Mouse (Mus musculus) kidney, adult 2 months (tissue): ENCODE measurements around the gene Akr1c14. TPM values are rescaled to one million over a fixed set of nuclear protein-coding genes. Genes with fewer than 3 reads are reported as not detected.
"Not testable (repeated sequence)": the region's sequence is repeated elsewhere in the genome, so short reads cannot be mapped to it uniquely, and the experiment has no call there.

Experiments
- DNase-seq: peaks from one replicate; pipeline ENCODE4 v3.0.0; 2021
- H3K27ac ChIP-seq: fragments of 200-500 bp; 2 replicates; pipeline ENCODE4 v1.5.1; 2012; ENCODE audit warnings: low read depth, low read length, control low read depth, inconsistent platforms; ENCODE audit not compliant: insufficient read depth
- H3K27me3 ChIP-seq: fragments of 200-500 bp; replicated peaks from 2 replicates; pipeline ENCODE4 v1.6.1; 2012; ENCODE audit warnings: mild to moderate bottlenecking, moderate library complexity, low read length, inconsistent platforms; ENCODE audit not compliant: control insufficient read depth, insufficient read depth
- H3K36me3 ChIP-seq: fragments of 200-500 bp; 2 replicates; pipeline ENCODE4 v1.6.1; 2012; ENCODE audit warnings: mild to moderate bottlenecking, moderate library complexity, low read length, inconsistent platforms; ENCODE audit not compliant: control insufficient read depth, insufficient read depth
- H3K4me1 ChIP-seq: fragments of 200-500 bp; 2 replicates; pipeline ENCODE4 v1.6.1; 2011; ENCODE audit warnings: low read length; ENCODE audit not compliant: control insufficient read depth, insufficient read depth
- H3K4me3 ChIP-seq: fragments of 200-500 bp; 2 replicates; pipeline ENCODE4 v1.5.1; 2011; ENCODE audit warnings: mild to moderate bottlenecking, low read depth, low read length, control low read depth; ENCODE audit not compliant: insufficient read depth
- CTCF ChIP-seq: fragments of 200-500 bp; conservative IDR thresholded peaks from 2 replicates; pipeline ENCODE4 v1.5.1; 2011; ENCODE audit warnings: low read depth, mild to moderate bottlenecking, control low read depth, low read length, moderate library complexity, mixed read lengths; ENCODE audit not compliant: insufficient read depth, insufficient read length
- POLR2A ChIP-seq: fragments of 200-500 bp; IDR thresholded peaks from one replicate; pipeline ENCODE4 v1.6.1; 2011; ENCODE audit warnings: low read depth, low read length, control low read depth
- WGBS: fragments of 180-500 bp; shearing (Covaris S2); methylation state at CpG from one replicate; pipeline ENCODE4 v1.1.7; 2018; 5-methylcytosine and 5-hydroxymethylcytosine counted together
- polyA plus RNA-seq: library from polyadenylated mRNA; depleted of rRNA; stranded (reverse); fragments of >200 nt; gene quantifications from 2 replicates; pipeline ENCODE4 v1.2.3, GENCODE M21; 2012

The Akr1c14 gene
- polyA plus RNA-seq, 1 experiment, result 11.4 TPM

DNA sequence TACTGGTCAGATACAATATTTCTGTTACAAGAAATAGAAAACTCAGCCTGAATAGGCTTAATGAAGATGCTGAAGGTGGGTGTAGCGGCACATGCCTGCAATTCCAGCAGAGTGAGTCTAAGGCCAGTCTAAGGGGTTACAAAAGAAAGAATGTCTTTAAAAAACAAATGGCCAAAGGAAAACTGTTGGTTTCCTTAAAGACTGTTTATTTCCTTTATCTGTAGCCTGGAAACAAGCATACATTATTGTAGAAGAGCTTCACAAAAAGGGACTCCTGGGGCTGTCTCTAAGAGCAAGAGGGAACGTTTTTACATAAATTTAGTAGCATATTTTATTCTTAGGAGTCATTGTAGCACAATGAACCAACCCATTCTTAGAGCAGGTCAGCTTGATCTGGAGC, 2.0 kb upstream of the Akr1c14 start:
- Histone ChIP-seq H3K4me1 (peaks cover 6% of the 10 kb centered on the region; the same call in 1 of the 2 replicates), H3K36me3 (no peaks in the 10 kb centered on the region), H3K27ac (no peak overlapping the region), H3K4me3 (no peak overlapping the region), H3K27me3 (no peaks in the 10 kb centered on the region)
- TF ChIP-seq CTCF, result no peak
- TF ChIP-seq POLR2A, result no peak
- no peak for DNase-seq
- WGBS, result 60% methylated on average over 2 of the region's 2 CpGs

- H3K4me3 ChIP-seq, result no peak overlapping the region
- no peaks in the 10 kb centered on the region for H3K27me3 ChIP-seq
- WGBS, result 100% methylated on average over 1 of the region's 1 CpGs
- H3K36me3 ChIP-seq, result no peaks in the 10 kb centered on the region
- TF ChIP-seq CTCF, result no peak
- no peak for TF ChIP-seq POLR2A
- DNase-seq, result no peak
- peak overlapping the region; percentile 90 for H3K27ac ChIP-seq
- H3K4me1 ChIP-seq, result peaks cover 6% of the 10 kb centered on the region; the same call in 1 of the 2 replicates
Measured at GRCm38 (mm10) chr13:4048226-4048625, 585 bp upstream of the Akr1c14 start.

GRCm38 (mm10) chr13:4049655-4050054, 844 bp downstream of the Akr1c14 start:
- TF ChIP-seq POLR2A (no peak), CTCF (no peak)
- no peak for DNase-seq
- peak overlapping the region; percentile 82 for H3K27ac ChIP-seq

DNA sequence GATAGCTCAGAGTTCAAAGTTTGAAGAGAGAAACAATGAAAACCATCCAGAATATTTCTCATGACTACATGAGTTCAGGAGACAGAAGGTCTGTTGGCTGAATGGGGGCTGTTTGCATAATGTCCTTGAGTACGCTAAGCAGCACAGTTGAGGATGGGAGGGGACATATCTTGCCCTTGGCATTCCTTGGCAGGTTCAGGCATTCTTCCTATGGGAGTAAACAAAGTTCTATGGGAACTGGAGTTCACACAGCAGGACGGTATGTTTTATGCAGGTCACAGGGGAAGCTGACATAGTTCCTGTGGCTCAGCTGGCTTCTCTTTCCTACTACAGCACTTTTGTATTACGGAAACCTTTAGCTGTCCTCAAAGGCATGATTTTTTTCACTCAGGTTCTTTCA, 6.6 kb downstream of the Akr1c14 start:
- WGBS, result 56% methylated on average over 3 of the region's 3 CpGs
- TF ChIP-seq POLR2A (no peak), CTCF (no peak)
- H3K4me1 ChIP-seq, result no peaks in the 10 kb centered on the region; the same call in 1 of the 2 replicates
- no peaks in the 10 kb centered on the region for H3K27me3 ChIP-seq
- no peak overlapping the region for H3K27ac ChIP-seq
- DNase-seq, result no peak
- no peaks in the 10 kb centered on the region for H3K36me3 ChIP-seq
- no peak overlapping the region for H3K4me3 ChIP-seq

More at GRCm38 (mm10) chr13:4049655-4050054, 844 bp downstream of the Akr1c14 start:
- no peak overlapping the region for H3K4me3 ChIP-seq
- H3K36me3 ChIP-seq, result no peaks in the 10 kb centered on the region
- H3K4me1 ChIP-seq, result peaks cover 6% of the 10 kb centered on the region; the same call in 1 of the 2 replicates
- H3K27me3 ChIP-seq, result no peaks in the 10 kb centered on the region

GRCm38 (mm10) chr13:4056211-4056610, 7.4 kb downstream of the Akr1c14 start:
- TF ChIP-seq CTCF (no peak), POLR2A (no peak)
- DNase-seq, result no peak
- Histone ChIP-seq H3K4me3 (no peak overlapping the region), H3K27me3 (no peaks in the 10 kb centered on the region), H3K36me3 (no peaks in the 10 kb centered on the region), H3K27ac (no peak overlapping the region), H3K4me1 (no peaks in the 10 kb centered on the region; the same call in 1 of the 2 replicates)
- 87% methylated on average over 2 of the region's 2 CpGs for WGBS

DNA sequence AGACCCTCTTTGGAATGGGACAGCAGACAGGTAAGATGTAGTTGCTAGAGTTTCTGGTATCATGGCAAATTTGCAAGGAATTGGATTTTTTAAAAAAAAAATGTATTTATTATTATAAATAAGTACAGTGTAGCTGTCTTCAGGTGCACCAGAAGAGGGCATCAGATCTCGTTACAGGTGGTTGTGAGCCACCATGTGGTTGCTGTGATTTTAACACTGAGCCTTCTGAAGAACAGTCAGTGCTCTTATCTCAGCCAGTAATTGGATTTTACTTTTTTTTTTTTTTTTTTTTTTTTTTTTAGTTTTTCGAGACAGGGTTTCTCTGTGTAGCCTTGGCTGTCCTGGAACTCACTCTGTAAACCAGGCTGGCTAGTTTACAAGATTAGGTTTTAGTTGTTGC, 9.4 kb downstream of the Akr1c14 start:
- not testable (repeated sequence) for H3K4me1 ChIP-seq, H3K27ac ChIP-seq
- WGBS, result 73% methylated on average over 2 of the region's 2 CpGs

DNA sequence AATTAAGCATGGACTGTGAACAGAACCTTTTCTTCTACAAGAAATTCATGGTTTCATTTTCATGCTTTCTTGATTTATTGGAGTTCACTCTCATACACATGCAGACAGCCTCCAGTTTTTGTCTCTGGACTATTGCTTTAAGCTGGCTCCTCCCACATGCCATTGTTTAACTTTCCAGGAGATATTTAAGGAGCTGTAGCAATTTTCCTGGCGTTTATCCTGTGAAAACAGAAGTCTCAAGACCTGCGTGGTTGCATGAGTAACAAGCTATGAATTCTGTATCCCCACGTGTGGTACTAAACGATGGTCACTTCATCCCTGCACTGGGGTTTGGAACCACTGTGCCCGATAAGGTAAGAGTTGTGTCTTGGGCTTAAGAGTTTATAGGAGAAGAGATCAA, 10.6 kb downstream of the Akr1c14 start:
- no peaks in the 10 kb centered on the region for H3K27me3 ChIP-seq
- DNase-seq, result peak; percentile 49
- H3K36me3 ChIP-seq, result no peaks in the 10 kb centered on the region
- no peak overlapping the region for H3K27ac ChIP-seq
- TF ChIP-seq POLR2A (no peak), CTCF (no peak)
- H3K4me3 ChIP-seq, result peak overlapping the region; percentile 49; the same call in 1 of the 2 replicates
- H3K4me1 ChIP-seq, result no peaks in the 10 kb centered on the region; the same call in 1 of the 2 replicates
- 21% methylated on average over 5 of the region's 5 CpGs for WGBS

More for the DNA sequence above, 9.4 kb downstream of the Akr1c14 start:
- H3K36me3 ChIP-seq, H3K27me3 ChIP-seq, H3K4me3 ChIP-seq, DNase-seq: not testable (repeated sequence)

- DNase-seq, result no peak
- Histone ChIP-seq H3K27me3 (no peaks in the 10 kb centered on the region), H3K27ac (peak overlapping the region; percentile 23; the same call in 1 of the 2 replicates), H3K4me3 (peak overlapping the region; percentile 44), H3K36me3 (no peaks in the 10 kb centered on the region), H3K4me1 (no peaks in the 10 kb centered on the region; the same call in 1 of the 2 replicates)
- TF ChIP-seq CTCF (no peak), POLR2A (no peak)
- 42% methylated on average over 3 of the region's 3 CpGs for WGBS
Measured at GRCm38 (mm10) chr13:4060214-4060730, 11.5 kb downstream of the Akr1c14 start.
